Mouse (Mus musculus) mouse trophoblast stem cell (cell line): ENCODE data around the gene Gm7030.
"Not testable (repeated sequence)": the region's sequence is repeated elsewhere in the genome, so short reads cannot be mapped to it uniquely, and the experiment has no call there.

Experiments
- in situ Hi-C, 2 experiments: fragments of 300-500 bp; cut with MseI, MboI; formaldehyde crosslinking; loops; 2 replicates in 1 of 2; 3 replicates in 1 of 2; pipeline ENCODE4 v1.15.1; 2025

Gm7030 gene

DNA sequence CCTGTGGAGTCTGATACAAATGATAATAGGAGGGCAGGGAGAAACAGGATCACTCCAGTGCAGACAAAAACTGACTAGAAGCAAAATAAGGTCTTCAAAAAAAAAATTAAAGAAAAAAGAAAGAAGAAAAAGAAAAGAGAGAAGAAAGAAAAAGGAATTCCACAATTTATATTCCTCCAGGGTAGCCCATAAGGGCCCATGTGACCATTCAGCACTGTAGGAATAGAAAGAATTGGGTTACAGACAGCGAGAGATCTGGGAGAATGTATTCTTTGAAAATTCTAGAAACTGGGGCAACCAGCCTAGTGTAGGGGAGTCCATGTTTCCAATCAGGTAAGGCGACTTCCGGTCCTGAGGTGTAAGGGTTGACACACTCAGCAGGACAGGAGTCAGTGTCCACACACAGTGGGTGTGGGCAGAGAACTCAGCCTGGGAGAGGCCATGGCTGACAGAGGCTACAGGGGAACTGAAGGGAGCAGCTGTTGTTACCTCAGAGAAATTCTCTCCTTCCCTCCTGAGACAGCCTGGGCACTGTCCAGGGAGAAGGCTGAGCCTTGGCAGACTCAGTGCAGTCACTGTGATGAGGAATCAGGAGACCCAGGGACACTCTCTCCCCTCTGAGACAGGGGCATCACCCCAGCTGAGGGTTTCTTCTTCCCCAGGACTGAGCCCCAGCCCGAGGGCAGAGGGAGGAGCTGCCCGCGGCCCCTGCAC lies 46.5 kb downstream of the Gm7030 start:
- in situ Hi-C loops: not testable (repeated sequence)

DNA sequence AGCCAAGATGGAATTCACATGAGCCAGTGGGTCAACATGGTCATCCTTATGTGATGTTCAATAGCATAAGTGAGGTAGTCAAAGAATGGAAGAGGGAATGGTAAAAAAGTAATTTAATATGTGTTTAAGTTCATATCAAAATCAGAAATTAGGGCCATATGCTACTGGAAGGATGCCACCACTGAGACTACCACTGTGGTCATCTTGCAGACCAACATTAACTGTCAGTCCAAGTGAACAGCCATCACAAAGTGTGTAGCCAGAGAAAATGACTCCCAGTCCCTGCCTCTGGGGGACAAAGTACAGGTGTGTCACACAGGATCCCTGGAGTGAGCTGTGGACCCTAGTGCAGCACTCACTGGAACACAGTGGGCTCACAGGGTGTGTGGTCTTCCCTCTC lies 47.3 kb downstream of the Gm7030 start:
- in situ Hi-C loops: not testable (repeated sequence)

GRCm38 (mm10) chr17:36060829-36061228 lies 68.4 kb downstream of the Gm7030 start:
- in situ Hi-C loops: loop anchor here (10.0 kb wide), 2 partner anchors 74 to 134 kb away; partner anchors contain the start of gene H2-T3 (in 2 of the 2)
